Mouse (Mus musculus) neural tube, embryonic 14.5 days (tissue): Measurements from ENCODE around the gene Fads2. TPM values are rescaled to one million over a fixed set of nuclear protein-coding genes. Genes with fewer than 3 reads are reported as not detected.
A peak's percentile ranks its signal among the peaks of the same experiment; 100 is the strongest.

ENCODE experiments used
- ATAC-seq: fragments of 200-750 bp; cut with Nextera tagmentation; 2 replicates; pipeline ENCODE4 v1.8.0; 2017; ENCODE audit warnings: low read depth, mild to moderate bottlenecking, moderate TSS enrichment, moderate library complexity
- H3K27ac ChIP-seq: fragments of 300-500 bp; sonication (generic); 2 replicates; pipeline ENCODE4 v1.5.1; 2014; ENCODE audit warnings: low read depth, mild to moderate bottlenecking, control low read depth, low read length, moderate library complexity, mixed read lengths
- H3K27me3 ChIP-seq: fragments of 300-500 bp; sonication (generic); 2 replicates; pipeline ENCODE4 v1.6.1; 2014; ENCODE audit warnings: low read length; ENCODE audit not compliant: control insufficient read depth, insufficient read depth
- H3K36me3 ChIP-seq: fragments of 300-500 bp; sonication (generic); 2 replicates; pipeline ENCODE4 v1.6.1; 2014; ENCODE audit warnings: low read length, mixed read lengths; ENCODE audit not compliant: control insufficient read depth, insufficient read depth
- H3K4me1 ChIP-seq: fragments of 300-500 bp; sonication (generic); 2 replicates; pipeline ENCODE4 v1.6.1; 2014; ENCODE audit warnings: low read length; ENCODE audit not compliant: control insufficient read depth, insufficient read depth
- H3K4me2 ChIP-seq: fragments of 300-500 bp; sonication (generic); 2 replicates; pipeline ENCODE4 v1.6.1; 2014; ENCODE audit warnings: mild to moderate bottlenecking, low read depth, low read length, control low read depth
- H3K4me3 ChIP-seq: fragments of 300-500 bp; sonication (generic); 2 replicates; pipeline ENCODE4 v1.5.1; 2014; ENCODE audit warnings: low read depth, low read length, control low read depth, mixed read lengths
- H3K9ac ChIP-seq: fragments of 300-500 bp; sonication (generic); replicated peaks from 2 replicates; pipeline ENCODE4 v1.6.1; 2014; ENCODE audit warnings: low read depth, mild to moderate bottlenecking, control low read depth, low read length, mixed read lengths
- H3K9me3 ChIP-seq: fragments of 300-500 bp; sonication (generic); 2 replicates; pipeline ENCODE4 v1.6.1; 2016; ENCODE audit warnings: low read length; ENCODE audit not compliant: control insufficient read depth
- WGBS: fragments of 180-500 bp; shearing (Covaris S2); extraction: QIAGEN DNeasy Blood & Tissue Kit; methylation state at CpG from one replicate; pipeline ENCODE4 v1.1.7; 2014; 5-methylcytosine and 5-hydroxymethylcytosine counted together
- polyA plus RNA-seq: library from polyadenylated mRNA; unstranded; fragments of >200 nt; fragmentation: Nextera tagmentation; extraction: Ambion mirVana; gene quantifications from 2 replicates; pipeline ENCODE4 v1.2.1, GENCODE M21; 2014

The Fads2 gene
- polyA plus RNA-seq, 1 experiment from 2014 or later, result 55.3 TPM

GRCm38 (mm10) chr19:10034785-10035447 is 66.6 kb downstream of the Fads2 start:
- WGBS, result 60% methylated on average over 8 of the region's 8 CpGs
- Histone ChIP-seq H3K27ac (no peak overlapping the region), H3K4me2 (no peak overlapping the region), H3K9me3 (no peaks in the 10 kb centered on the region), H3K4me3 (no peak overlapping the region), H3K27me3 (no peaks in the 10 kb centered on the region), H3K36me3 (no peaks in the 10 kb centered on the region; the same call in 1 of the 2 replicates), H3K4me1 (no peaks in the 10 kb centered on the region), H3K9ac (no peak overlapping the region)
- ATAC-seq, result peak; percentile 57

GRCm38 (mm10) chr19:10034356-10034755 is 67.2 kb downstream of the Fads2 start:
- Histone ChIP-seq H3K9me3 (no peaks in the 10 kb centered on the region), H3K9ac (no peak overlapping the region), H3K27me3 (no peaks in the 10 kb centered on the region), H3K36me3 (no peaks in the 10 kb centered on the region; the same call in 1 of the 2 replicates), H3K4me3 (no peak overlapping the region), H3K27ac (no peak overlapping the region), H3K4me2 (no peak overlapping the region), H3K4me1 (no peaks in the 10 kb centered on the region)
- ATAC-seq, result no peak; the same call in 1 of the 2 replicates
- 86% methylated on average over 5 of the region's 5 CpGs for WGBS

- Histone ChIP-seq H3K9me3 (no peaks in the 10 kb centered on the region), H3K27ac (no peak overlapping the region), H3K9ac (no peak overlapping the region), H3K27me3 (no peaks in the 10 kb centered on the region), H3K36me3 (no peaks in the 10 kb centered on the region; the same call in 1 of the 2 replicates), H3K4me2 (no peak overlapping the region), H3K4me1 (no peaks in the 10 kb centered on the region), H3K4me3 (no peak overlapping the region)
- 39% methylated on average over 8 of the region's 8 CpGs for WGBS
- ATAC-seq, result peak; percentile 67; the same call in 1 of the 2 replicates
Observed at GRCm38 (mm10) chr19:10033211-10033973, 68.2 kb downstream of the Fads2 start.

GRCm38 (mm10) chr19:10029746-10030145 is 71.8 kb downstream of the Fads2 start:
- Histone ChIP-seq H3K36me3 (no peaks in the 10 kb centered on the region; the same call in 1 of the 2 replicates), H3K27ac (no peak overlapping the region), H3K4me1 (no peaks in the 10 kb centered on the region), H3K4me3 (no peak overlapping the region), H3K4me2 (no peak overlapping the region), H3K27me3 (no peaks in the 10 kb centered on the region), H3K9ac (no peak overlapping the region), H3K9me3 (no peaks in the 10 kb centered on the region)
- 90% methylated on average over 2 of the region's 2 CpGs for WGBS
- no peak for ATAC-seq

GRCm38 (mm10) chr19:10025169-10025875 is 76.2 kb downstream of the Fads2 start:
- no peaks in the 10 kb centered on the region for H3K4me1 ChIP-seq
- H3K36me3 ChIP-seq, result no peaks in the 10 kb centered on the region; the same call in 1 of the 2 replicates
- H3K4me2 ChIP-seq, result 0 out of 2 replicates have a peak overlapping the region, but pooled peaks have one; percentile 6
- H3K27me3 ChIP-seq, result no peaks in the 10 kb centered on the region
- H3K27ac ChIP-seq, result no peak overlapping the region; the same call in 1 of the 2 replicates
- no peaks in the 10 kb centered on the region for H3K9me3 ChIP-seq
- 21% methylated on average over 8 of the region's 8 CpGs for WGBS
- H3K4me3 ChIP-seq, result no peak overlapping the region
- ATAC-seq, result peak; percentile 66; the same call in 1 of the 2 replicates
- no peak overlapping the region for H3K9ac ChIP-seq

- no peak for ATAC-seq
- no peak overlapping the region for H3K9ac ChIP-seq
- H3K4me2 ChIP-seq, result no peak overlapping the region
- no peaks in the 10 kb centered on the region for H3K36me3 ChIP-seq
- no peaks in the 10 kb centered on the region for H3K27me3 ChIP-seq
- 71% methylated on average over 9 of the region's 9 CpGs for WGBS
- no peak overlapping the region for H3K4me3 ChIP-seq
- no peaks in the 10 kb centered on the region for H3K9me3 ChIP-seq
- 0 out of 2 replicates have a peak overlapping the region, but pooled peaks have one; percentile 48 for H3K27ac ChIP-seq
- H3K4me1 ChIP-seq, result peaks cover 8% of the 10 kb centered on the region; the same call in 1 of the 2 replicates
Observed at GRCm38 (mm10) chr19:10023304-10023758, 78.2 kb downstream of the Fads2 start.

- WGBS, result 69% methylated on average over 5 of the region's 5 CpGs
- no peak overlapping the region for H3K9ac ChIP-seq
- H3K36me3 ChIP-seq, result no peaks in the 10 kb centered on the region
- H3K4me3 ChIP-seq, result no peak overlapping the region
- peaks cover 8% of the 10 kb centered on the region; the same call in 1 of the 2 replicates for H3K4me1 ChIP-seq
- no peak overlapping the region for H3K4me2 ChIP-seq
- H3K27me3 ChIP-seq, result no peaks in the 10 kb centered on the region
- no peaks in the 10 kb centered on the region for H3K9me3 ChIP-seq
- 0 out of 2 replicates have a peak overlapping the region, but pooled peaks have one; percentile 48 for H3K27ac ChIP-seq
- no peak for ATAC-seq
Observed at GRCm38 (mm10) chr19:10022414-10023303, 78.9 kb downstream of the Fads2 start.

- Histone ChIP-seq H3K4me1 (peaks cover 8% of the 10 kb centered on the region; the same call in 1 of the 2 replicates), H3K27ac (no peak overlapping the region), H3K27me3 (no peaks in the 10 kb centered on the region), H3K4me2 (no peak overlapping the region), H3K4me3 (no peak overlapping the region), H3K36me3 (no peaks in the 10 kb centered on the region), H3K9me3 (no peaks in the 10 kb centered on the region), H3K9ac (no peak overlapping the region)
- WGBS, result 75% methylated on average over 2 of the region's 2 CpGs
- no peak for ATAC-seq
Observed at GRCm38 (mm10) chr19:10021981-10022380, 79.6 kb downstream of the Fads2 start.
